Mouse (Mus musculus): Measurements from ENCODE around the gene Asb18.

- TF ChIP-seq CTCF (IDR thresholded peaks at IDR 0.05; ENCODE audit: insufficient read depth, low read depth, low read length) (no peak), POLR2A (IDR thresholded peaks at IDR 0.05; ENCODE audit: insufficient read depth, low read depth, low read length) (no peak)
Observed at GRCm38 (mm10) chr1:90026945-90027344, 12.5 kb upstream of the Asb18 start.

All from olfactory bulb, adult 2 months (tissue).